Mouse (Mus musculus) subcutaneous adipose tissue, adult 2 months (tissue): ENCODE results near the gene Lingo2. TPM values are rescaled to one million over a fixed set of nuclear protein-coding genes. Genes with fewer than 3 reads are reported as not detected.

Source experiments
- polyA plus RNA-seq: library from polyadenylated mRNA; depleted of rRNA; stranded (reverse); fragments of >200 nt; gene quantifications from 2 replicates; pipeline ENCODE4 v1.2.3, GENCODE M21; 2012; ENCODE audit warnings: low replicate concordance; rRNA removed

The Lingo2 gene
- not detected in 2 replicates for polyA plus RNA-seq

GRCm38 (mm10) chr4:36951150-36951954 lies at the start of gene Lingo2:
Gene Lingo2 (minus strand): TSS chr4:36951747.

